Mouse (Mus musculus) MEL (cell line): ENCODE data around the gene Narf. TPM values are rescaled to one million over a fixed set of nuclear protein-coding genes. Genes with fewer than 3 reads are reported as not detected.

Source experiments
- DNase-seq: peaks from one replicate; pipeline ENCODE4 v3.0.0; 2011; ENCODE audit warnings: low read depth, low spot score
- H3K27ac ChIP-seq: 2 replicates; pipeline ENCODE4 v1.5.1; 2012; ENCODE audit warnings: low read depth, mild to moderate bottlenecking, control low read depth, low read length, moderate library complexity; ENCODE audit not compliant: control insufficient read depth
- H3K27me3 ChIP-seq, 2 experiments: fragments of 150-350 bp in 1 of 2; sonication (generic) in 1 of 2; 2 replicates each; pipeline ENCODE4 v1.6.1; 2012; ENCODE audit warnings: low read length in 2 of 2, mild to moderate bottlenecking in 2 of 2, improper control_type of control experiment in 1 of 2, moderate library complexity in 1 of 2; ENCODE audit not compliant: insufficient read depth in 2 of 2, control insufficient read depth in 1 of 2
- H3K36me3 ChIP-seq, 2 experiments: 2 replicates each; pipeline ENCODE4 v1.6.1; 2012 to 2014; ENCODE audit warnings: low read length in 2 of 2, improper control_type of control experiment in 1 of 2, inconsistent platforms in 1 of 2, mild to moderate bottlenecking in 1 of 2; ENCODE audit not compliant: insufficient read depth in 2 of 2, control insufficient read depth in 1 of 2
- H3K4me1 ChIP-seq, 2 experiments: fragments of 150-350 bp in 1 of 2; sonication (generic) in 1 of 2; 2 replicates each; pipeline ENCODE4 v1.6.1; 2012; ENCODE audit warnings: low read length in 2 of 2, improper control_type of control experiment in 1 of 2, mild to moderate bottlenecking in 1 of 2; ENCODE audit not compliant: insufficient read depth in 2 of 2, control insufficient read depth in 1 of 2
- H3K4me3 ChIP-seq, 2 experiments: fragments of 150-350 bp in 1 of 2; sonication (generic) in 1 of 2; 2 replicates each; pipeline ENCODE4 v1.5.1; 2012; ENCODE audit warnings: low read depth in 2 of 2, low read length in 2 of 2, mild to moderate bottlenecking in 2 of 2, moderate library complexity in 2 of 2, control low read depth in 1 of 2, improper control_type of control experiment in 1 of 2; ENCODE audit not compliant: control insufficient read depth in 1 of 2, insufficient read depth in 1 of 2
- H3K79me2 ChIP-seq: 2 replicates; pipeline ENCODE4 v1.6.1; 2012; ENCODE audit warnings: mild to moderate bottlenecking, low read length, moderate library complexity; ENCODE audit not compliant: control insufficient read depth, poor library complexity, insufficient read depth
- H3K9ac ChIP-seq: 2 replicates; pipeline ENCODE4 v1.6.1; 2012; ENCODE audit warnings: low read depth, mild to moderate bottlenecking, control low read depth, low read length, moderate library complexity; ENCODE audit not compliant: control insufficient read depth, poor library complexity, severe bottlenecking
- H3K9me3 ChIP-seq: fragments of 150-350 bp; sonication (generic); replicated peaks from 2 replicates; pipeline ENCODE4 v1.6.1; 2012; ENCODE audit warnings: mild to moderate bottlenecking, low read length, improper control_type of control experiment, moderate library complexity; ENCODE audit not compliant: insufficient read depth
- BHLHE40 ChIP-seq: IDR thresholded peaks from 2 replicates; pipeline ENCODE4 v1.6.1; 2012; ENCODE audit warnings: low read depth, mild to moderate bottlenecking, inconsistent platforms, low read length, improper control_type of control experiment, borderline replicate concordance
- CHD2 ChIP-seq: IDR thresholded peaks from 2 replicates; pipeline ENCODE4 v1.6.1; 2011; ENCODE audit warnings: low read length, improper control_type of control experiment
- E2F4 ChIP-seq: IDR thresholded peaks from 2 replicates; pipeline ENCODE4 v1.6.1; 2011; ENCODE audit warnings: low read depth, low read length, improper control_type of control experiment, borderline replicate concordance
- EP300 ChIP-seq, 2 experiments: IDR thresholded peaks; 2 replicates each; pipeline ENCODE4 v1.6.1; 2011; ENCODE audit warnings: improper control_type of control experiment in 2 of 2, low read length in 2 of 2, low read depth in 1 of 2, mild to moderate bottlenecking in 1 of 2
- ETS1 ChIP-seq: IDR thresholded peaks from 2 replicates; pipeline ENCODE4 v1.6.1; 2012; ENCODE audit warnings: low read depth, mild to moderate bottlenecking, inconsistent platforms, low read length, improper control_type of control experiment, moderate library complexity
- GATA1 ChIP-seq: IDR thresholded peaks from 2 replicates; pipeline ENCODE4 v1.6.1; 2011; ENCODE audit warnings: low read depth, low read length, improper control_type of control experiment
- JUND ChIP-seq: IDR thresholded peaks from 2 replicates; pipeline ENCODE4 v1.6.1; 2011; ENCODE audit warnings: low read depth, mild to moderate bottlenecking, improper control_type of control experiment, low read length
- KAT2A ChIP-seq: conservative IDR thresholded peaks from 2 replicates; pipeline ENCODE4 v1.6.1; 2012; ENCODE audit warnings: low read depth, low read length, improper control_type of control experiment, inconsistent platforms
- MAZ ChIP-seq: IDR thresholded peaks from 2 replicates; pipeline ENCODE4 v1.6.1; 2012; ENCODE audit warnings: low read depth, mild to moderate bottlenecking, inconsistent platforms, low read length, improper control_type of control experiment
- MXI1 ChIP-seq: IDR thresholded peaks from 2 replicates; pipeline ENCODE4 v1.6.1; 2011; ENCODE audit warnings: mild to moderate bottlenecking, low read depth, low read length, improper control_type of control experiment
- MYB ChIP-seq: IDR thresholded peaks from 2 replicates; pipeline ENCODE4 v1.6.1; 2011; ENCODE audit warnings: mild to moderate bottlenecking, low read depth, low read length, improper control_type of control experiment
- MYC ChIP-seq: IDR thresholded peaks from 2 replicates; pipeline ENCODE4 v1.6.1; 2011; ENCODE audit warnings: low read depth, mild to moderate bottlenecking, low read length, improper control_type of control experiment, moderate library complexity
- NELFE ChIP-seq: IDR thresholded peaks from 2 replicates; pipeline ENCODE4 v1.6.1; 2011; ENCODE audit warnings: low read depth, low read length, improper control_type of control experiment
- NRF1 ChIP-seq: IDR thresholded peaks from 2 replicates; pipeline ENCODE4 v1.6.1; 2014; ENCODE audit warnings: low read depth, mild to moderate bottlenecking, inconsistent platforms, low read length, improper control_type of control experiment, moderate library complexity; ENCODE audit not compliant: poor library complexity, insufficient read depth, severe bottlenecking
- POLR2A ChIP-seq, 2 experiments: IDR thresholded peaks; 2 replicates each; pipeline ENCODE4 v1.6.1; 2011 to 2012; ENCODE audit warnings: low read length in 2 of 2, mild to moderate bottlenecking in 2 of 2, control low read depth in 1 of 2, improper control_type of control experiment in 1 of 2, low read depth in 1 of 2, moderate library complexity in 1 of 2; ENCODE audit not compliant: control insufficient read depth in 1 of 2, insufficient read depth in 1 of 2, poor library complexity in 1 of 2
- POLR2AphosphoS2 ChIP-seq: IDR thresholded peaks from 2 replicates; pipeline ENCODE4 v1.6.1; 2011; ENCODE audit warnings: low read length, improper control_type of control experiment
- POLR2AphosphoS5 ChIP-seq: IDR thresholded peaks from 2 replicates; pipeline ENCODE4 v1.6.1; 2012; ENCODE audit warnings: low read depth, borderline replicate concordance, mild to moderate bottlenecking, inconsistent platforms, low read length, moderate library complexity, mixed read lengths
- RCOR1 ChIP-seq: IDR thresholded peaks from 2 replicates; pipeline ENCODE4 v1.6.1; 2012; ENCODE audit warnings: low read depth, mild to moderate bottlenecking, inconsistent platforms, low read length, improper control_type of control experiment
- SIN3A ChIP-seq: IDR thresholded peaks from 2 replicates; pipeline ENCODE4 v1.6.1; 2012; ENCODE audit warnings: low read length, improper control_type of control experiment, inconsistent platforms
- TAL1 ChIP-seq: IDR thresholded peaks from 2 replicates; pipeline ENCODE4 v1.6.1; 2012; ENCODE audit warnings: mild to moderate bottlenecking, inconsistent platforms, low read length, moderate library complexity, mixed read lengths
- TCF12 ChIP-seq: IDR thresholded peaks from 2 replicates; pipeline ENCODE4 v1.6.1; 2014; ENCODE audit warnings: low read depth, mild to moderate bottlenecking, inconsistent platforms, low read length, improper control_type of control experiment, moderate library complexity
- ZKSCAN1 ChIP-seq: IDR thresholded peaks from 2 replicates; pipeline ENCODE4 v1.6.1; 2012; ENCODE audit warnings: low read depth, mild to moderate bottlenecking, inconsistent platforms, low read length, improper control_type of control experiment, moderate library complexity
- ZNF384 ChIP-seq: IDR thresholded peaks from 2 replicates; pipeline ENCODE4 v1.6.1; 2012; ENCODE audit warnings: low read depth, mild to moderate bottlenecking, inconsistent platforms, low read length, improper control_type of control experiment
- polyA plus RNA-seq, 2 experiments: library from polyadenylated mRNA; stranded (reverse) in 1 of 2; unstranded in 1 of 2; fragments of >175 nt in 1 of 2; fragments of >200 nt in 1 of 2; gene quantifications; 2 replicates each; pipeline versions ENCODE4 v1.2.1 to v1.2.4; 2012; ENCODE audit warnings: low replicate concordance in 2 of 2, low read depth in 1 of 2; ENCODE audit not compliant: insufficient read length in 2 of 2, insufficient read depth in 1 of 2, missing spikeins in 1 of 2
- total RNA-seq: library from RNA; depleted of rRNA; stranded (reverse); fragments of 300-350 nt; gene quantifications from 2 replicates; pipeline ENCODE4 v1.2.3, GENCODE M21; 2012

Gene Narf
- total and polyA plus RNA-seq, 3 experiments: 31.9 to 44.9 TPM; not detected in 1

DNA sequence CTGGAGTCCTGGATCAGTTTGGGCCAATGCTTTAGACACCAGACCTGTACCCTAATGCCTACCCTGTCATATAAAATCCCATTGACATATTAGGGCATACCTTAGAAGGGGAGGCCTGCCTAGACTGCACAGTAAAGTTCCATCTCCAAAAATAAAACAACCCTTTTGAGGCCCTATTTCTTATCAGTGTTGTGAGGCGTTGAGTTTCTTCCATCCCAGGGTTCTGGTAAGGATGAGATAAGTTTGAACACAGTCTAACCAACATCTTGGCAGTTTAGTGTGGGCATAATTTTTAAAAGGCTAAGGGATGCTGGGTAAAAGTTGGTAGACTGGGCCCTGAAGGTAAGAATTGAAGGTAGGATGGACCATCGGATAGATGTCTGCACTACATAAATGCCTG is 2.6 kb downstream of the Narf start (continued):
- TF ChIP-seq KAT2A (peak; percentile 35; the same call in 1 of the 2 replicates), MYB (peak; percentile 90), POLR2AphosphoS2 (peak; percentile 82), NRF1 (no peak), MXI1 (peak; percentile 71), NELFE (no peak), ZKSCAN1 (no peak), JUND (0 out of 2 replicates have a peak, but pooled peaks have one; percentile 55), CHD2 (peak; percentile 53; the same call in 1 of the 2 replicates), SIN3A (peak; percentile 98), GATA1 (peak; percentile 99), POLR2A (IDR thresholded peaks at IDR 0.05; ENCODE audit: control insufficient read depth in 1 of 2, insufficient read depth in 1 of 2, low read depth in 1 of 2, low read length in 2 of 2, poor library complexity in 1 of 2) (no peak), MYC (peak; percentile 72), E2F4 (no peak), TCF12 (peak; percentile 99), RCOR1 (peak; percentile 94), ETS1 (peak; percentile 96), MAZ (no peak; the same call in none of the 2 replicates), ZNF384 (peak; percentile 5; the same call in 1 of the 2 replicates), EP300 (IDR thresholded peaks at IDR 0.05; ENCODE audit: low read depth in 1 of 2, low read length in 2 of 2) (peak; percentile 98 to 100), BHLHE40 (peak; percentile 75; the same call in 1 of the 2 replicates)

DNA sequence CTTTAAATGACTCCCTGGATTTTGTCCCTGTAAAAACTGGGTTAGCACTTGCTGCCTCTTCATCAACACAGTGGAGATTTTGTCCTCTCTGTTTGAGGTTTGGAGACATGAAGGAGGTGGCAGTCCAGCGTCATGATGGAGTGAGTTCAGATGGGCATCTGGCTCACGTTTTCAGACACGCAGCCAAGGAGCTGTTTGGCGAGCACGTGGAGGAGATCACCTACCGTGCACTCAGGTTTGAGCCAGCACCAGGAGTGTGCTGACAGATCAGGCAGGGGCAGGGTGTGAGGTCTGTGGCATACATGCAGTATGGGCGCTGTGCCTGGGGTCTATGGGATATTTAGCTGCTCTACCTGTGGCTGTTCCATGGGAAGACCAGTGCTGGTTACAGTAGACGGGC is 13.1 kb downstream of the Narf start:
- Histone ChIP-seq H3K4me1 (no peaks in the 10 kb centered on the region), H3K79me2 (no peaks in the 10 kb centered on the region), H3K36me3 (peaks cover 0 to 21% of the 10 kb centered on the region in 2 experiments; a peak in 2 of 4 replicates), H3K9ac (no peak overlapping the region), H3K4me3 (no peak overlapping the region), H3K27me3 (no peaks in the 10 kb centered on the region), H3K9me3 (no peaks in the 10 kb centered on the region), H3K27ac (no peak overlapping the region)
- no peak for TF ChIP-seq TAL1
- TF ChIP-seq POLR2AphosphoS5: no peak; the same call in 1 of the 2 replicates
- TF ChIP-seq MYB: no peak
- no peak for TF ChIP-seq NRF1
- DNase-seq: no peak
